Mouse (Mus musculus): ENCODE data around the gene Grid1.

GRCm38 (mm10) chr14:35254477-35254876, 434.6 kb downstream of the Grid1 start:
- TF ChIP-seq CTCF (conservative IDR thresholded peaks at IDR 0.05; ENCODE audit: insufficient read depth, insufficient read length, low read depth, low read length) (no peak), POLR2A (IDR thresholded peaks at IDR 0.05; ENCODE audit: low read depth, low read length) (no peak)

All from kidney, adult 2 months (tissue).